Mouse (Mus musculus): Measurements from ENCODE around the gene Hsdl1.

- TF ChIP-seq CTCF (IDR thresholded peaks at IDR 0.05; ENCODE audit: control insufficient read depth, insufficient read depth, insufficient replicate concordance, low read depth, low read length) (no peak), POLR2A (IDR thresholded peaks at IDR 0.05; ENCODE audit: control insufficient read depth, low read depth, low read length) (no peak)
These were observed 6.7 kb downstream of the Hsdl1 start for GRCm38 (mm10) chr8:119568251-119568650.

All from testis, adult 2 months (tissue).